Mouse (Mus musculus) retina, embryonic 14.5 days (tissue): ENCODE measurements around the gene Gm3618.
A peak's percentile ranks its signal among the peaks of the same experiment; 100 is the strongest.
"Not testable (repeated sequence)": the region's sequence is repeated elsewhere in the genome, so short reads cannot be mapped to it uniquely, and the experiment has no call there.

Experiments
- DNase-seq: peaks from one replicate; pipeline ENCODE4 v3.0.0-alpha.2; 2015; ENCODE audit warnings: low spot score

The Gm3618 gene

DNA sequence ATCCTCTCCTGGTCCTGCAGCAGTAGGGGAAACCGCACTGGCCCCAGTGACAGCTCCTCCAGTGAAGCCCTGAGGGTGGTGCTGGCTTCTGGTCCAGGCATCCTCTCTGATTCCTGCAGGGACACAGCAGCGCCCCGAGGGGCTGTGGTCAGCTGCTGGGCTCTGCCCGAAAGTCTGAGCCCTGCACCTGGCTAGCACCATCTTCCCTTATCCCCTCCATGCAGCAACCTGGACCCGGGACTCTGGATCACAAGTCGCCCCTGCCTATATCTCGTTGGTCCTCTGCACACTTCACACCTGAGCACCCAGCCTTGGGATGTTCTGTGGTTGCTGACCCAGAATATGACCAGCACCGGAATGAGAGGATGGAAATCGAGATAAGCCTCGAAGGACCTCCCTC lies at the start of gene Gm3618:
Gene Gm3618, minus strand, starts transcription at position 101 of the 400 bp plus-strand sequence.
- DNase-seq: not testable (repeated sequence)

DNA sequence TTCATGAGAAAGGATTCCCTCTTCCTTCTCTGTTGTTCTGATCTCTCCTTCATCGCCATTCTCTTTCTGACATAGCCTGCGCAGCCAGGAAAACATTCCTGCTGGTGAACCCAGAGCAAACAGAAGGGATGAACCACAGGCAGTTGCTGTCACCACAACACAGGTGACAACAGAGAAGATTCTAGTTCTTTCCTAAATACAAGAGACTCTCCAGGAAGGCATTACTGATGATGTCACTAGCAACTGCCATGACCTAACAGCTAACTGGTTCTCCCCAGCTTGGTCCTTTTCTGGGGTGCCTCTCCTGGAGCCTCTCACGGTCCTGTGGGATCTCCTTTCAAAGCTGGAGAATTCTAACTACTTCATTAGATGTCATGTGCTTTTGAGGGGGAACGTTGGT lies 46.7 kb upstream of the Gm3618 start, which contains the start of gene Gm16440:
Gene Gm16440, minus strand, starts transcription at position 101 of the 400 bp plus-strand sequence.
- DNase-seq: not testable (repeated sequence)

DNA sequence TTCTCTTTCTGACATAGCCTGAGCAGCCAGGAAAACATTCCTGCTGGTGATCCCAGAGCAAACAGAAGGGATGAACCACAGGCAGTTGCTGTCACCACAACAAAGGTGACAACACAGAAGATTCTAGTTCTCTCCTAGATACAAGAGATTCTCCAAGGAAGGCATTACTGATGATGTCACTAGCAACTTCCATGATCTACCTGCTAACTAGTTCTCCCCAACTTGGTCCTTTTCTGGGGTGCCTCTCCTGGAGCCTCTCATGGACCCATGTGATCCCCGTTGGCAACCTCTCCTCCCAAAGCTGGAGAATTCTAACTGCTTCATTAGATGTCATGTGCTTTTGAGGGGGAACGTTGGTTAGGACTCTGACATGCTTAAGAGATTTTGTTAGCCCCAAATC lies 38.7 kb downstream of the Gm3618 start, which contains the start of gene Gm21103:
Gene Gm21103, minus strand, starts transcription at position 101 of the 400 bp plus-strand sequence.
- not testable (repeated sequence) for DNase-seq

DNA sequence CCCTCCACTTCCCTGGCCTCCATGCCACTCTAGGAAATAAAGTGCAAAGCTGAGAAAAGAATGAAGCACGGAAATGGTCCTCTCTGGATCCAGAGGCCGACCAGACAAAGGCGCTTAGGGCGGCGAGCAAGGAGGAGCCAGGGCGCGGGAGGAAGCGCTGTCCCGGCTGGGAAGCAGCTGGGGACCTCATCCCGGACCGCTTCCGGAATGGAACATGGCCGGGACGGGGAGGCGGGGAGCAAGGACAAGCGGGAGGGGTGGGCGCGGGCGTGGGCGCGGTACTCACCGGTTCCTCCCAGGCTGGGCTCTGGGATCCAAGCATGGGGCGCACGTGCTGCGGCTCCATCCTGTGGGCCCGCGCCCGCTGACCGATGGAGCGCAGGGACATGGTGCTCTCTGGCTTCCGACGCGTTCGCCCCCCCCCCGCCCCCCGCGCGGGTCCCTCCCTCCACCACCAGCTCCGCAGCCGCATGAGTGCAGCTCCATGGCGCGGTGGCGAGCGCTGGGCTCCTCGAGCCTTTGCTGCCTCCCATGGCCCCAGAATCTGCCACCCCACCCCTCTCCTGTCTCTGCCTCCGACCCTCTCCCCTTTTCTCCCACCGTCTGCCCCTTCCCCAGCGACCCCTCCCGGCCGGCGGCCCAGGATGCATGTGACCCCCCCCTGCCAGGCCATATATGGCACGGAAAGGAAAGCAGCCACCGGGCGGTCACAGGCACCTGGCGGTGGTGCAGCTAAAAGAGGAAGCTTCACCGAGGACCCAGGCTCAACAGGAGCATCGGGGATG lies 56.4 kb downstream of the Gm3618 start, which contains the start of gene Gm3411:
Gene Gm3411, minus strand, starts transcription at position 320 of the 785 bp plus-strand sequence.
- DNase-seq: peak; percentile 24
